Mouse (Mus musculus) stomach, embryonic 14.5 days (tissue): ENCODE results near the gene Dctpp1. TPM values are rescaled to one million over a fixed set of nuclear protein-coding genes. Genes with fewer than 3 reads are reported as not detected.
A peak's percentile ranks its signal among the peaks of the same experiment; 100 is the strongest.

ENCODE experiments used
- ATAC-seq: fragments of 200-750 bp; cut with Nextera tagmentation; 2 replicates; pipeline ENCODE4 v1.8.0; 2017; ENCODE audit warnings: low read depth, moderate TSS enrichment; ENCODE audit not compliant: insufficient number of reproducible peaks, insufficient read depth, low FRiP score
- H3K27ac ChIP-seq: fragments of 300-500 bp; sonication (generic); 2 replicates; pipeline ENCODE4 v1.5.1; 2014; ENCODE audit warnings: mild to moderate bottlenecking, low read length, moderate library complexity, mixed read lengths
- H3K27me3 ChIP-seq: fragments of 300-500 bp; sonication (generic); 2 replicates; pipeline ENCODE4 v1.6.1; 2014; ENCODE audit warnings: low read length, control low read depth, mixed read lengths; ENCODE audit not compliant: control insufficient read depth, insufficient read depth
- H3K36me3 ChIP-seq: fragments of 300-500 bp; sonication (generic); 2 replicates; pipeline ENCODE4 v1.6.1; 2014; ENCODE audit warnings: mild to moderate bottlenecking, control low read depth, low read length, moderate library complexity, mixed read lengths; ENCODE audit not compliant: control insufficient read depth, insufficient read depth
- H3K4me1 ChIP-seq: fragments of 300-500 bp; sonication (generic); 2 replicates; pipeline ENCODE4 v1.6.1; 2014; ENCODE audit warnings: low read length, control low read depth, mixed read lengths; ENCODE audit not compliant: control insufficient read depth, insufficient read depth
- H3K4me2 ChIP-seq: fragments of 300-500 bp; sonication (generic); replicated peaks from 2 replicates; pipeline ENCODE4 v1.6.1; 2014; ENCODE audit warnings: low read depth, low read length, control low read depth
- H3K4me3 ChIP-seq: fragments of 300-500 bp; sonication (generic); 2 replicates; pipeline ENCODE4 v1.5.1; 2014; ENCODE audit warnings: low read depth, low read length, control low read depth
- H3K9ac ChIP-seq: fragments of 300-500 bp; sonication (generic); replicated peaks from 2 replicates; pipeline ENCODE4 v1.6.1; 2014; ENCODE audit warnings: low read depth, mild to moderate bottlenecking, control low read depth, low read length, moderate library complexity, mixed read lengths
- H3K9me3 ChIP-seq: fragments of 300-500 bp; sonication (generic); 2 replicates; pipeline ENCODE4 v1.6.1; 2016; ENCODE audit warnings: low read depth, low read length, control low read depth; ENCODE audit not compliant: control insufficient read depth
- WGBS: fragments of 180-500 bp; shearing (Covaris S2); extraction: QIAGEN DNeasy Blood & Tissue Kit; methylation state at CpG from one replicate; pipeline ENCODE4 v1.1.7; 2014; 5-methylcytosine and 5-hydroxymethylcytosine counted together
- polyA plus RNA-seq: library from polyadenylated mRNA; unstranded; fragments of >200 nt; fragmentation: Nextera tagmentation; extraction: Ambion mirVana; gene quantifications from 2 replicates; pipeline ENCODE4 v1.2.1, GENCODE M21; 2014

Dctpp1 gene
- polyA plus RNA-seq, 1 experiment from 2014 or later, result 202 TPM

- no peaks in the 10 kb centered on the region for H3K36me3 ChIP-seq
- H3K27me3 ChIP-seq, result no peaks in the 10 kb centered on the region
- no peak overlapping the region for H3K9ac ChIP-seq
- H3K27ac ChIP-seq, result no peak overlapping the region
- ATAC-seq, result no peak
- no peaks in the 10 kb centered on the region; the same call in 1 of the 2 replicates for H3K4me1 ChIP-seq
- H3K9me3 ChIP-seq, result no peaks in the 10 kb centered on the region
- H3K4me3 ChIP-seq, result no peak overlapping the region
- 58% methylated on average over 12 of the region's 12 CpGs for WGBS
- no peak overlapping the region for H3K4me2 ChIP-seq
Observed at GRCm38 (mm10) chr7:127213930-127214329, 46.6 kb downstream of the Dctpp1 start.

- no peaks in the 10 kb centered on the region for H3K27me3 ChIP-seq
- no peak overlapping the region for H3K4me3 ChIP-seq
- H3K9me3 ChIP-seq, result no peaks in the 10 kb centered on the region
- no peak for ATAC-seq
- H3K36me3 ChIP-seq, result no peaks in the 10 kb centered on the region
- no peak overlapping the region for H3K4me2 ChIP-seq
- H3K27ac ChIP-seq, result no peak overlapping the region
- WGBS, result 43% methylated on average over 7 of the region's 7 CpGs
- H3K9ac ChIP-seq, result no peak overlapping the region
- H3K4me1 ChIP-seq, result no peaks in the 10 kb centered on the region; the same call in 1 of the 2 replicates
Observed at GRCm38 (mm10) chr7:127213485-127213884, 47.0 kb downstream of the Dctpp1 start.

DNA sequence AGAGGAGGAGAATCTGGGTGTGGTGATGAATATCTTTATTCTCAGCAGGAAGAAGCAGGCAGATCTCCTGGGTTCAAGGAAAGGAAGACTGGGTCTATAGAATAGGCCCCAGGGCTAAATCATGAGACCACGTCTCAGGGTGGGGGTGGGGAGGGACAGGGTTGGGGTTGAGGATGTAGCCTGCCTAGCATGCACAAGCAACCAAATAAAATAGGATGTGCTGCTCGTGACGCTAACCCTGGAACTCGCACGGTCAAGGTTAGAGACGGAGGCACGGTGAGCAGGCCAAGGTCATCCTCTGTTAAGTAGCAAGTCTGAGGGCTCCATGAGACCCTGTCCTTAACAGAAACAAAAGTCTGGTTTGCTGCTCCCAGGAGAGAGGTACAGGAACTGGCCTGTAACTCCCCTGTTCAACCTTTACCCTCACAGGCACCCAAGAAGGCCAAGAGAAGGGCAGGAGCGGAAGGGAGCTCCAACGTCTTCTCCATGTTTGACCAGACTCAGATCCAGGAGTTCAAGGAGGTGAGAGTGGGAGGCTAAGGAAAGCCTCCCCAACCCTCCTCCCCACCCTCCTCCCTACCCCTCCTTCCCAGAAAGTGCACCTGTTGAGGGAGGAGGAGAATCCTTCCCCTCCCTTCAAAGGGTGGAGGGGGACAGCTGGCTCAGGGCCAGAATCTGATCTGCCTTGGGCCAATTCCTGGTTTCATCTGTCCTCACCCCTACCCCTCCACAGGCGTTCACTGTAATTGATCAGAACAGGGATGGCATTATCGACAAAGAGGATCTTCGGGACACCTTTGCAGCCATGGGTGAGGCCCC lies 47.9 kb downstream of the Dctpp1 start:
- Histone ChIP-seq H3K27me3 (no peaks in the 10 kb centered on the region), H3K4me2 (no peak overlapping the region), H3K27ac (no peak overlapping the region), H3K9me3 (no peaks in the 10 kb centered on the region), H3K36me3 (no peaks in the 10 kb centered on the region), H3K4me3 (no peak overlapping the region), H3K4me1 (no peaks in the 10 kb centered on the region; the same call in 1 of the 2 replicates), H3K9ac (no peak overlapping the region)
- ATAC-seq, result no peak
- WGBS, result 91% methylated on average over 12 of the region's 12 CpGs

DNA sequence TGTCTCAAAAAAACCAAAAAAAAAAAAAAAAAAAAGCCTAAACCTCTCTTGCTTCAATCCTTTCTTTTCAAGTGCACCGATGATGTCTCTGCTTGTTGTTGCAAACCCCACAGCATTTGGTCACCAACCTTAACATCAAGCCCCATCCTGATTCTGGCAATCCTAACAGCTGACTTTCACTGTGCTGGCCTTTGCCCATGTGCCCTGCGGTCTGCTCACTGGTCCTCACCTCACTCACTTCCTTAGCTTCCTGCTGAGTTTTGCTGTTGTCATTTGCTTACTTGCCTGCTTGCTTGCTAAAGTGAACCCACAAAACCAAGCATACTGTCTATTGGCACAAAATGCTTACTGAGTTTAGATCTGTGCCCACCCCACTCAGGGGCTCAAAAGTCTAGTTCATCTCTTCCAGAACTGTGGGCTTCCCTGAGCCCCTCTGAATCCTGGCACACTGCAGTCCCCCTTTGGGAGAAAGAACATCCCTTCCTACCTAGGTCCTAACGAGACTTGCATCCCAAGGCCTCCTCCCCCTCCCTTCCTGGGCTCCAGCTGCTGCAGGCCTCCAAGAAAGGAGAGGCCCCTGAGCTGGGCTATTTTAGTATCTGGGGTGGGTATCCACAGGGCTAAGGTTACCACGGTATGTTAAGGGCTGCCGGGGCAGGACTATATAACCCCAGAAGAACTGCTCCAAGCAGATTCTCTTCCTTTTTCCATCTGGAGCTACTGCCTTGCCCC lies 49.3 kb downstream of the Dctpp1 start:
- WGBS, result 74% methylated on average over 5 of the region's 5 CpGs
- Histone ChIP-seq H3K36me3 (no peaks in the 10 kb centered on the region), H3K4me1 (peaks cover 6% of the 10 kb centered on the region), H3K9ac (no peak overlapping the region), H3K9me3 (no peaks in the 10 kb centered on the region), H3K4me2 (no peak overlapping the region), H3K4me3 (no peak overlapping the region), H3K27ac (no peak overlapping the region), H3K27me3 (no peaks in the 10 kb centered on the region)
- ATAC-seq, result no peak

DNA sequence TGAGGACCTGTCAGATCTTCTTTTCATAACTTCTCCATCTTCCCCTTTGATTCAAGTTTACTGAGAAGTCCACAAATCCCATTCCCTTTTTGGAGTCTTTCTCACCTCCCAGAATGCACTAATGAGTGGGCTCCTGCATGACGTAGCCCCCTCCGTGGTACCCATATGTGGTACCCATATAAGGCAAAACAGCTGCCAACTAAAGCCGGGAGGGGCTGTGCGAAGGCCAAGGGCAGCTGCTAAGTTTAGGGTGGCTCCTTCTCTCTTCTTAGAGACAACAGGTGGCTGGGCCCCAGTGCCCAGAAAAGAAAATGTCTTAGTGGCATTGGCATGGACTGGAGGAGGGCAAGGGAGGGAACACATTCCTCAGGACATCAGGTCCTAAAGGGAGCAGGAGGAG lies 50.2 kb downstream of the Dctpp1 start:
- Histone ChIP-seq H3K36me3 (no peaks in the 10 kb centered on the region; the same call in 1 of the 2 replicates), H3K9ac (no peak overlapping the region), H3K4me1 (peaks cover 8% of the 10 kb centered on the region), H3K9me3 (no peaks in the 10 kb centered on the region), H3K27me3 (no peaks in the 10 kb centered on the region), H3K27ac (no peak overlapping the region), H3K4me2 (no peak overlapping the region), H3K4me3 (no peak overlapping the region)
- no peak for ATAC-seq
- WGBS, result 93% methylated on average over 4 of the region's 4 CpGs

DNA sequence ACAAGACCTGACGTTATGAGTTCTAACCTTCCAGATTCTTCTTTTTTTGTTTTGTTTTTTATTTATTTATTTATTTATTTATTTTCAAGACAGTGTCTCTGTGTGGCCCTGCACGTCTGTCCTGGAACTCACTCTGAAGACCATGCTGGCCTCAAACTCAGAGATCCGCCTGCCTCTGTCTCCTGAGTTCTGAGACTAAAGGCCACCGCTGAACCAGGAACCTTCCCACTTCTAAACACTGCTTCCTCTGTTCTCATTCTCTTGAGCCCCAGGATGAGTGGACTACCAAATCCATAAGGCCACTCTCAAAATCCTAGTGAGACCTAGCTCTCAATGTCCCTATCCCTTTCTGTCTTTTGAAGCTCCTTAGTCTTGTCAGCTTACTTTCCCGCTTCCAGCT lies 50.7 kb downstream of the Dctpp1 start:
- peak overlapping the region; percentile 74; the same call in 1 of the 2 replicates for H3K27ac ChIP-seq
- H3K9ac ChIP-seq, result no peak overlapping the region
- 83% methylated on average over 5 of the region's 5 CpGs for WGBS

GRCm38 (mm10) chr7:127208553-127209438 lies 51.7 kb downstream of the Dctpp1 start, which contains the start of gene Mylpf:
Gene Mylpf, plus strand, starts transcription at chr7:127208890.
- Histone ChIP-seq H3K9me3 (no peaks in the 10 kb centered on the region), H3K4me2 (peak within 1 kb of the TSS; percentile 96), H3K27me3 (no peaks in the 10 kb centered on the region), H3K27ac (peak within 1 kb of the TSS; percentile 79), H3K4me3 (peak within 1 kb of the TSS; percentile 76), H3K4me1 (peaks cover 12% of the 10 kb centered on the region), H3K36me3 (peaks cover 6% of the 10 kb centered on the region), H3K9ac (peak within 1 kb of the TSS; percentile 89)
- peak; percentile 95 for ATAC-seq
- under 1% methylated on average over 34 of the region's 44 CpGs for WGBS

More for the DNA sequence above, 50.7 kb downstream of the Dctpp1 start:
- peaks cover 12% of the 10 kb centered on the region for H3K4me1 ChIP-seq
- H3K27me3 ChIP-seq, result no peaks in the 10 kb centered on the region
- no peak for ATAC-seq
- H3K4me3 ChIP-seq, result 0 out of 2 replicates have a peak overlapping the region, but pooled peaks have one; percentile 76
- peaks cover 2% of the 10 kb centered on the region; the same call in 1 of the 2 replicates for H3K36me3 ChIP-seq
- H3K4me2 ChIP-seq, result peak overlapping the region; percentile 44
- H3K9me3 ChIP-seq, result no peaks in the 10 kb centered on the region

DNA sequence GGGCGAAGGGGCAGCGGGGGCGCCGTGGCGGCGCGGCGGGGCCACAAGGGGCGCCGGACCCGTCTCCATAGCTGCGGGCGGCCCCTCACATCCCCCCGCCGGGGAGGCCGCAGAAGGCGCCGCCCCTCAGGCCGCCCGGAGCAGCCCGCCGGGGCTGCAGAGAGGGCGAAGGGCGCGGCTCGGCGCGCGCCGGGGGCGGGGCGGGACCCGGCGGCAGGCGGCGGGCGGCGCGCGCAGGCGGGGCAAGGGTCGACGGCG lies 52.3 kb downstream of the Dctpp1 start, which contains the start of gene Tbc1d10b:
Gene Tbc1d10b (minus strand): TSS at position 174 of the 258 bp plus-strand sequence.
- H3K36me3 ChIP-seq, result peaks cover 11% of the 10 kb centered on the region
- peak; percentile 56 for ATAC-seq

More for the DNA sequence above, 52.3 kb downstream of the Dctpp1 start, which contains the start of gene Tbc1d10b:
- H3K9ac ChIP-seq, result peak within 1 kb of the TSS; percentile 89
- peak within 1 kb of the TSS; percentile 76 for H3K4me3 ChIP-seq
- no peaks in the 10 kb centered on the region for H3K9me3 ChIP-seq
- peak within 1 kb of the TSS; percentile 79 for H3K27ac ChIP-seq
- 1% methylated on average over 27 of the region's 44 CpGs for WGBS
- H3K4me2 ChIP-seq, result peak within 1 kb of the TSS; percentile 96
- H3K27me3 ChIP-seq, result no peaks in the 10 kb centered on the region
- H3K4me1 ChIP-seq, result peaks cover 12% of the 10 kb centered on the region
